Mouse (Mus musculus) B cell, adult 67 days (primary cell): ENCODE measurements around the gene Gsg1l. TPM values are rescaled to one million over a fixed set of nuclear protein-coding genes. Genes with fewer than 3 reads are reported as not detected.

Experiments
- total RNA-seq, 2 experiments: library from RNA; stranded (reverse); gene quantifications; 4 replicates each; pipeline ENCODE4 v1.2.4; 2023

Gene Gsg1l
- total RNA-seq: under 1 TPM in 1 of 2 experiments, not detected in 1; 0.24 TPM

DNA sequence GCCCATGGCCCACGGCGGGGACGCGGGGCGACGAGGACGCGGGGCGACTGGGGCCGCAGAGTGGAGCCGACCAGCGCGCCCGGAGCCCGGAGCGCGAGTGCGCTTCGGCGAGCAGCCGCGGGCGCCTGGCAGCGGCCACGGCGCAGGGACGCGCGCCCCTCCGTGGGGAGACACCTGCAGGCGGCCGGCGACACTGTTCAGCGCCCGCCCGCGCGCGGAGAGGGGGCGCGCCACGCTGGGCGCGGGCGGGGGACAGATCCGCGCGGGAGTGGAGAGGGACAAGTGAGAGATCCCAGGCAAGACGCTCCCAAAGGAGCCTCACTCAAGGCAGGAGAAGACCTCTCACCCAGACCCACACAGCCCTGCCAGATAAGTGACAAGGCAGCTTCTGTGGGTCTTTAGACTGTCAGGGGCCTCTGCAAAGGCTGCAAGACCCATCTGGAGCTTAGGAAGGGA, at the start of gene Gsg1l:
Gene Gsg1l, minus strand, starts transcription at position 126 of the 456 bp plus-strand sequence.

Other genes starting within 250 kb of the Gsg1l start
- gene Xpo6, start 118.1 kb upstream of the Gsg1l start, total RNA-seq: 100 to 1,000 TPM; 173 to 175 TPM
- 100 to 1,000 TPM; 176 to 192 TPM for gene Sbk1, start 190.2 kb upstream of the Gsg1l start, total RNA-seq